Mouse (Mus musculus) erythroblast, embryonic 14.5 days (primary cell): ENCODE measurements around the gene Dyrk1a.

ENCODE experiments used
- GATA1 ChIP-seq: IDR thresholded peaks from 2 replicates; pipeline ENCODE4 v1.6.1; 2012; ENCODE audit warnings: low read length, inconsistent platforms, mixed read lengths
- TAL1 ChIP-seq: IDR thresholded peaks from 3 replicates; pipeline ENCODE4 v1.6.1; 2012; ENCODE audit warnings: low read length, inconsistent platforms, mixed read lengths

DNA sequence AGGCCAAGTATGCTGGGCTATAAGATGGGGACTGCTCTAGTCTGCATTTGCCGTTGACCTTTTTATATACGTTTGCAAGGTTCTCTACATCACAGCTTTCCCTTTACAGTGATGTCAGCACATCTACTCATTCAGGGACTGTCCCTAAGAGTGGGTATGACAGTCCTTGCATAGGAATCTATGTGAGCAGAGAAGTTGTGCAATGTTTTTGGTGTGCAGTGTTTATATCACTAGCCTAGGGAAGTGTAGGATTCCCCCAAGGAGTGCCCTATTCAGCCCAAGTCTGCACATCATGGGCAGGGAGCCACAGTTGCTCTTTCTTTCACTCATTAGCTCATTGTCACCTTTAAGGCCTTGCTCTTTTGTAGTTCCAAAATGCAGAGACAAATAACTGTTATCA, 78.1 kb downstream of the Dyrk1a start:
- TF ChIP-seq TAL1, result no peak
- no peak for TF ChIP-seq GATA1
